ENCODE assay signal across 8 mouse cellular contexts in the genomic region with DNA sequence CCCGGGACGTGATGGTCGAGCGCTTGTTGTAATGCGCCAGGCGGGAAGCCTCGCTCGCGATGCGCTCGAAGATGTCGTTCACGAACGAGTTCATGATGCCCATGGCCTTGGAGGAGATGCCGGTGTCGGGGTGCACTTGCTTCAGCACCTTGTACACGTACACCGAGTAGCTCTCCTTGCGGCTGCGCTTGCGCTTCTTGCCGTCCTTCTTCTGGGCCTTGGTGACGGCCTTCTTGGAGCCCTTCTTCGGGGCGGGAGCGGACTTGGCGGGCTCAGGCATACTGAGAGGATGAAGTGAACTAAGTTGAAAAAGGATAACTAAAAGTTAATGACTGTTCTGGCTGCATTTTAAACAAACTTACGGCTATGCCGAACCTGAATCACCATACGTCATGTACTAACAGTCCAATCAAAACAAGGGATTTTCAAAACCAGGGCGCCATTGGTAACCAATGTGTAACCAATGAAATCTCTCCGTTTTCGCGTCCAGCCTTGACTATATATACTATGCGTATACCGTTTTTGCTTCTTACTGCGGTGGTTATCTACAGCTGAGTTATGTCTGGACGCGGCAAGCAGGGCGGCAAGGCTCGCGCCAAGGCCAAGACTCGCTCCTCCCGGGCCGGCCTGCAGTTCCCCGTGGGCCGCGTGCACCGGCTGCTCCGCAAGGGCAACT. TPM values are rescaled to one million over a fixed set of nuclear protein-coding genes. Genes with fewer than 3 reads are reported as not detected.
A peak's percentile ranks its signal among the peaks of the same experiment; 100 is the strongest.
DNase-seq lines count a peak whose midpoint lies in the region; ATAC-seq and TF ChIP-seq lines count a peak whose summit lies in the region.
"Not testable (repeated sequence)": the region's sequence is repeated elsewhere in the genome, so short reads cannot be mapped to it uniquely, and the experiment has no call there.

A gene (minus strand): TSS at position 280 of the 676 bp plus-strand sequence.
A gene (plus strand): TSS at position 559 of the 676 bp plus-strand sequence.

- TF ChIP-seq CTCF in C2C12 (IDR thresholded peaks at IDR 0.05; ENCODE audit: control insufficient read depth, insufficient read depth, insufficient read length); spleen, adult 2 months (IDR thresholded peaks at IDR 0.05; ENCODE audit: extremely low read depth, insufficient read depth, insufficient read length, insufficient replicate concordance): not testable (repeated sequence)

- peak within 1 kb of the TSS; percentile 76 for H3K4me2 ChIP-seq in kidney, embryonic 14.5 days (replicated peaks; ENCODE audit: low read depth, low read length)
- H3K4me2 ChIP-seq in limb, embryonic 14.5 days (replicated peaks; ENCODE audit: low read depth, low read length, severe bottlenecking) = peak within 1 kb of the TSS; percentile 79
- peak within 1 kb of the TSS; percentile 95 for H3K4me2 ChIP-seq in midbrain, embryonic 16.5 days (ENCODE audit: low read length)

- ATAC-seq in erythroblast, adult 5-6 weeks (replicated peaks; ENCODE audit: low FRiP score, poor library complexity, severe bottlenecking) = peak; percentile 79
- ATAC-seq in kidney, embryonic 14.5 days (ENCODE audit: low FRiP score, low TSS enrichment) = peak; percentile 94
- ATAC-seq in limb, embryonic 14.5 days (ENCODE audit: low FRiP score, low read depth) = peak; percentile 91
- peak; percentile 96 for ATAC-seq in midbrain, embryonic 16.5 days

- 1% methylated on average over 34 of the region's 50 CpGs for WGBS in heart, embryonic 10.5 days
- 1% methylated on average over 24 of the region's 50 CpGs for whole genome bisulfite sequencing in kidney, embryonic 14.5 days
- WGBS in limb, embryonic 14.5 days = 3% methylated on average over 24 of the region's 50 CpGs
- WGBS in midbrain, embryonic 16.5 days = under 1% methylated on average over 29 of the region's 50 CpGs
- under 1% methylated on average over 34 of the region's 50 CpGs for WGBS in spleen, adult 2 months

- H3K4me3 ChIP-seq in C2C12 (ENCODE audit: insufficient read depth, poor library complexity, severe bottlenecking) = peak within 1 kb of the TSS; percentile 32
- H3K4me3 ChIP-seq in heart, embryonic 10.5 days = peak within 1 kb of the TSS; percentile 57
- H3K4me3 ChIP-seq in kidney, embryonic 14.5 days (ENCODE audit: low read length) = peak within 1 kb of the TSS; percentile 47
- peak within 1 kb of the TSS; percentile 42 for H3K4me3 ChIP-seq in limb, embryonic 14.5 days (replicated peaks; ENCODE audit: low read length)
- H3K4me3 ChIP-seq in midbrain, embryonic 16.5 days (ENCODE audit: low read depth, low read length) = peak within 1 kb of the TSS; percentile 49
- H3K4me3 ChIP-seq in spleen, adult 2 months (ENCODE audit: extremely low read depth, insufficient read depth, insufficient read length) = peak within 1 kb of the TSS; percentile 69

- not testable (repeated sequence) for H3K79me3 ChIP-seq in C2C12 (ENCODE audit: low read depth)

- H3K79me2 ChIP-seq in C2C12 (ENCODE audit: control insufficient read depth, insufficient read depth) = not testable (repeated sequence)

- H3K9me3 ChIP-seq in heart, embryonic 10.5 days; kidney, embryonic 14.5 days (ENCODE audit: control insufficient read depth, low read length); limb, embryonic 14.5 days (ENCODE audit: control insufficient read depth, low read length); midbrain, embryonic 16.5 days (replicated peaks; ENCODE audit: control insufficient read depth, low read length, poor library complexity, severe bottlenecking): not testable (repeated sequence)

- H3K4me1 ChIP-seq in heart, embryonic 10.5 days; spleen, adult 2 months (ENCODE audit: control insufficient read depth, insufficient read depth, insufficient read length): not testable (repeated sequence)
- H3K4me1 ChIP-seq in kidney, embryonic 14.5 days (ENCODE audit: control insufficient read depth, insufficient read depth, low read length) = peaks cover 12% of the 10 kb centered on the region; the same call in 1 of the 2 replicates
- peaks cover 22% of the 10 kb centered on the region for H3K4me1 ChIP-seq in limb, embryonic 14.5 days (ENCODE audit: control insufficient read depth, insufficient read depth, low read length)
- peaks cover 29% of the 10 kb centered on the region for H3K4me1 ChIP-seq in midbrain, embryonic 16.5 days (ENCODE audit: control insufficient read depth, insufficient read depth, low read length)

- H3K27me3 ChIP-seq in C2C12 (ENCODE audit: control insufficient read depth, insufficient read depth, insufficient read length); heart, embryonic 10.5 days (ENCODE audit: insufficient read depth, poor library complexity, severe bottlenecking); kidney, embryonic 14.5 days (ENCODE audit: control insufficient read depth, insufficient read depth, low read length); limb, embryonic 14.5 days (ENCODE audit: control insufficient read depth, insufficient read depth, low read length); midbrain, embryonic 16.5 days (ENCODE audit: control insufficient read depth, insufficient read depth, low read depth, low read length); spleen, adult 2 months (ENCODE audit: control insufficient read depth, insufficient read depth, low read length): not testable (repeated sequence)

- H3K9ac ChIP-seq in kidney, embryonic 14.5 days (ENCODE audit: low read depth, low read length) = peak within 1 kb of the TSS; percentile 81
- H3K9ac ChIP-seq in limb, embryonic 14.5 days (ENCODE audit: low read depth, low read length, severe bottlenecking) = peak within 1 kb of the TSS; percentile 68
- peak within 1 kb of the TSS; percentile 66 for H3K9ac ChIP-seq in midbrain, embryonic 16.5 days (ENCODE audit: low read depth, low read length)

- H3K27ac ChIP-seq in heart, embryonic 10.5 days = peak within 1 kb of the TSS; percentile 91
- H3K27ac ChIP-seq in kidney, embryonic 14.5 days (ENCODE audit: low read depth, low read length) = peak within 1 kb of the TSS; percentile 99
- H3K27ac ChIP-seq in limb, embryonic 14.5 days (replicated peaks; ENCODE audit: low read depth, low read length) = peak within 1 kb of the TSS; percentile 93
- peak within 1 kb of the TSS; percentile 91 for H3K27ac ChIP-seq in midbrain, embryonic 16.5 days (ENCODE audit: low read length)
- H3K27ac ChIP-seq in spleen, adult 2 months (ENCODE audit: insufficient read depth, low read length) = peak within 1 kb of the TSS; percentile 97

- peak; percentile 84; the same call in 1 of the 2 replicates for TF ChIP-seq POLR2A in limb, embryonic 14.5 days (IDR thresholded peaks at IDR 0.05; ENCODE audit: borderline replicate concordance, extremely low read depth, insufficient read depth, insufficient read length)
- peak; percentile 62 for TF ChIP-seq POLR2A in spleen, adult 2 months (IDR thresholded peaks at IDR 0.05; ENCODE audit: low read depth, low read length)

- H3ac ChIP-seq in C2C12 (ENCODE audit: control insufficient read depth, insufficient read length, low read depth) = peak within 1 kb of the TSS; percentile 53

- H3K36me3 ChIP-seq in C2C12 (ENCODE audit: control insufficient read depth, insufficient read depth); heart, embryonic 10.5 days; kidney, embryonic 14.5 days (ENCODE audit: control insufficient read depth, insufficient read depth, low read length); limb, embryonic 14.5 days (ENCODE audit: control insufficient read depth, insufficient read depth, low read length); midbrain, embryonic 16.5 days (ENCODE audit: control insufficient read depth, insufficient read depth, low read length); spleen, adult 2 months (ENCODE audit: control insufficient read depth, insufficient read depth, low read length): not testable (repeated sequence)

- DNase-seq in brain, adult 2 months (ENCODE audit: low read depth, low spot score) = peak; percentile 97
- peak; percentile 95 for DNase-seq in heart, embryonic 10.5 days (ENCODE audit: low spot score)
- peak; percentile 99 for DNase-seq in limb, embryonic 14.5 days (ENCODE audit: low spot score)
- DNase-seq in spleen, adult 2 months (ENCODE audit: low read depth in 1 of 2, low spot score in 2 of 2) = peak; percentile 73 to 89

RNA-seq across cellular contexts. Expression of the first gene that starts in this region (rescaled TPM):
- polyA plus RNA-seq in C2C12 (2012; fragmentation: generic; extraction: Trizol) = 9.1 TPM
- 91.5 and 110 TPM in 2 replicates for total RNA-seq in erythroblast, adult 5-6 weeks (2015; ENCODE audit: low replicate concordance)
- total RNA-seq in erythroblast, adult 5-6 weeks (2017; ENCODE audit: low replicate concordance) = 213 and 268 TPM in 2 replicates
- 1.4 TPM in 1 of 2 replicates, not detected in the other for polyA plus RNA-seq in heart, embryonic 10.5 days (2016; fragmentation: Nextera tagmentation; extraction: Ambion mirVana)
- 3.3 and 5.5 TPM in 2 replicates for polyA plus RNA-seq in kidney, embryonic 14.5 days (2014; fragmentation: Nextera tagmentation; extraction: Ambion mirVana)
- polyA plus RNA-seq in limb, embryonic 14.5 days (2012; rRNA removed) = 15.9 and 20.8 TPM in 2 replicates
- polyA plus RNA-seq in limb, embryonic 14.5 days (2014; fragmentation: Nextera tagmentation; extraction: Ambion mirVana) = 2.4 and 4.4 TPM in 2 replicates
- polyA plus RNA-seq in midbrain, embryonic 16.5 days (2015; fragmentation: Nextera tagmentation; extraction: Ambion mirVana) = not detected in 2 replicates
- polyA plus RNA-seq in spleen, adult 2 months (2012; rRNA removed) = 18.0 and 18.4 TPM in 2 replicates

RNA-seq across cellular contexts. Expression of the second gene that starts in this region (rescaled TPM):
- 15.6 TPM for polyA plus RNA-seq in C2C12 (2012; fragmentation: generic; extraction: Trizol)
- 6.1 TPM in 1 of 2 replicates, not detected in the other for total RNA-seq in erythroblast, adult 5-6 weeks (2015; ENCODE audit: low replicate concordance)
- total RNA-seq in erythroblast, adult 5-6 weeks (2017; ENCODE audit: low replicate concordance) = 1,027 and 1,342 TPM in 2 replicates
- 6.3 and 11.7 TPM in 2 replicates for polyA plus RNA-seq in heart, embryonic 10.5 days (2016; fragmentation: Nextera tagmentation; extraction: Ambion mirVana)
- 28.1 and 88.2 TPM in 2 replicates for polyA plus RNA-seq in kidney, embryonic 14.5 days (2014; fragmentation: Nextera tagmentation; extraction: Ambion mirVana)
- polyA plus RNA-seq in limb, embryonic 14.5 days (2012; rRNA removed) = 17.5 and 34.8 TPM in 2 replicates
- polyA plus RNA-seq in limb, embryonic 14.5 days (2014; fragmentation: Nextera tagmentation; extraction: Ambion mirVana) = 30.7 and 38.1 TPM in 2 replicates
- 3.5 and 9.7 TPM in 2 replicates for polyA plus RNA-seq in midbrain, embryonic 16.5 days (2015; fragmentation: Nextera tagmentation; extraction: Ambion mirVana)
- 40.4 and 81.0 TPM in 2 replicates for polyA plus RNA-seq in spleen, adult 2 months (2012; rRNA removed)

Comparison
In these comparisons a context has a peak if more than half of its experiments do, and no peak if none do; other contexts are left out.
1. Peak in every context shown above with its lines: DNase-seq, ATAC-seq, H3K4me3 ChIP-seq and H3K27ac ChIP-seq.